Mouse (Mus musculus) layer of hippocampus, adult 11-12 months (tissue): Measurements from ENCODE around the gene Wnt7b.

Source experiments
- DNase-seq: peaks from one replicate; pipeline ENCODE4 v3.0.0; 2022; ENCODE audit warnings: low spot score

The Wnt7b gene

DNA sequence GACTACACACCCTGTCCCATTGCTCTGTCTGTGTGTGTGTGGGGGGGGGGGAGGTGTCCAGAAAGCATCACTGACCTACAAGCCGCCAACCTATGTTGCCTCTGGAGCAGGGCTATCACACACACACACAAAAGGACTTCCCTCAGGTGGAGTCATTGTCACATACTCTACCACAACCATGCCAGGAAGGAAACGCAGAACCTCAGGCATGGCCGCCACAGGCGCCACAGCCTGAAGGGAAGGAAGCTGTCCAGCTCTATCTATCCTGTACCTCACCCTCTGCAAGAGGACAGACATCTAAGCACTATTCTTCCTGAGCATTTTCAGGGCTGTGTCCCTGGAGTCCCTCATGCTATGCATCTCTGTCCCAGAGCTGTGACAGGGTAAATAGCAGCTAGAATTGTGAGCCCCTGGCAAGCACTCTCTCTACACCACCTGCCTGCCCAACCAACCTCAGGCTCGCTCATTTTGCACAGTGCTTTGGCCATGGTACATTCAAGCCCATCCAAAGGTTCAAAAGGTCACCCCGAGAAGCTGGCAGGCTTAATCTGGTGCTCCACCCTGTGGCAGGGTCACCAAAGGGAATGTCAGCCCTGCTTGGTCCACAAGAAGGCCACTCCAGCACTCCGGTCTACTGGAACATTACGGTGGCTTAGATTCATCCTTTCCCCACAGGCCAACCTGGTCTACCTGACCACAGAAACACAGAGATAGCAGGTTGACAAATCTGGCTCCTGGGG lies 12.1 kb downstream of the Wnt7b start:
- DNase-seq = no peak

DNA sequence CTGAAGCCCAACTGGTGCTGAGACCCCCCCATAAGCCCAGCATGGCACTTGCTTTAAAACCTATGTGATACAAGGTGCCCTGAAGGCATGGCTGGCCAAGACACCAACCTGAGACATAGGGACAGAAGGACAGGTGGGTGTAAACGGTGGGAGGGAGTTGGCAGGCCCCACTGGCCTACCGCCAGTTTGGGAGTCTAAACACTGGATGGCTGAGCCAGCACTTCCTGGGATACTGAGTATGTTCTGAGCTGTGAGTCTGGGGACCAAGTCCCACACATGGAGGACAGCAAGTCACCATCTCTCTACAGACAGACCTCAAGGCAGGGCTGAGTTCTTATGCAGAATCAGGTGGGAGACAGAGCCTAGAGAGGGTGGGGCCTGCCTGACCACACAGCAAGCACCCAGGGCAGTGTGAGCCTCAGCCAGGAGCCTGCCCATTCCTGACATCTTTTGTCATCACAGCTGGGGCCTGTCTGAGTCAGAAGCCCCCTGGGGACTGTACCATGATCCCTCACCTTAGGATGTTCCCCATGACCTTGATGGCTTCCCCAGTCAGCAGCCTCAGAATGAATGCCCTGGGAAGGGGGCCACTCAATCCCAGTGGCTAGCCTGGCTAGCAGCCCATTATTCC lies 13.0 kb downstream of the Wnt7b start:
- DNase-seq = peak; percentile 49

DNA sequence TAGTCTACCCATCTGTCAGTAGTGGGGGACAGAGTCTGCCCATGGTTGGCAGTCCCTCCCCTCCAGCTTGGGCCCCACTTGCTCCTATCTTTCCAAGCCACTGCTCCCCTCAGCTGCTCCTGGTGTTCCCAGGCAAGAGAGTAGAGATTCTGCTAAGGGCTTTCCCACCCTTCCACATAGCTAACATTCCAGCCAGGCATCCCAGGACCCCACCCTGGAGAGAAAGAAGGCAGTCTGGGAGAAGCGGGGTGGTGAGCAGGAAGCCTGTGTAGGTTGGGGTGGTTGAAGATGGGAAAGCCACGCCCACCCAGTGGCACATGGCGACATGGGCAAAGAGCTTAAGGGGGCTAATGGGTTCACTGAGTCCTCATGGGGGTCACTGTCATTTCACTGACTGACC lies 13.9 kb downstream of the Wnt7b start:
- no peak for DNase-seq

DNA sequence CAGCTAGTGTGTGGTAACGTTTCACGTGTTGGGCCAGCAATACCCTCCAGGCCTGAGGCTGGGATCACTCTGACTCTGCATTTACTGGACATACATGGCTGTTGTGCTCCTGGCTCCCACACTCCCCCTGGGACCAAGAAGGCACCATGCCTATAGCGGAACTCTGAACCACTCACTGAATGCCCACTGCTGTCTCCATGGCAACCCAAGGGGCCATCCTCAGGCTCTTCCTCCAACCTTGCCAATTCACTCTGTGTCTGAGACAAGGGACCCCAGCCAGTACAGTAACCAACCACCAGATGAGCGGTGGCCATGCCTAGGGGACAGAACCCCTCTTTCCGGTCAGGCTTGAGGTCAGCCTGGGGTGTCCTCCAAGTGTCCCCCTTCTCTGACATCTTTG lies 17.3 kb downstream of the Wnt7b start:
- no peak for DNase-seq

DNA sequence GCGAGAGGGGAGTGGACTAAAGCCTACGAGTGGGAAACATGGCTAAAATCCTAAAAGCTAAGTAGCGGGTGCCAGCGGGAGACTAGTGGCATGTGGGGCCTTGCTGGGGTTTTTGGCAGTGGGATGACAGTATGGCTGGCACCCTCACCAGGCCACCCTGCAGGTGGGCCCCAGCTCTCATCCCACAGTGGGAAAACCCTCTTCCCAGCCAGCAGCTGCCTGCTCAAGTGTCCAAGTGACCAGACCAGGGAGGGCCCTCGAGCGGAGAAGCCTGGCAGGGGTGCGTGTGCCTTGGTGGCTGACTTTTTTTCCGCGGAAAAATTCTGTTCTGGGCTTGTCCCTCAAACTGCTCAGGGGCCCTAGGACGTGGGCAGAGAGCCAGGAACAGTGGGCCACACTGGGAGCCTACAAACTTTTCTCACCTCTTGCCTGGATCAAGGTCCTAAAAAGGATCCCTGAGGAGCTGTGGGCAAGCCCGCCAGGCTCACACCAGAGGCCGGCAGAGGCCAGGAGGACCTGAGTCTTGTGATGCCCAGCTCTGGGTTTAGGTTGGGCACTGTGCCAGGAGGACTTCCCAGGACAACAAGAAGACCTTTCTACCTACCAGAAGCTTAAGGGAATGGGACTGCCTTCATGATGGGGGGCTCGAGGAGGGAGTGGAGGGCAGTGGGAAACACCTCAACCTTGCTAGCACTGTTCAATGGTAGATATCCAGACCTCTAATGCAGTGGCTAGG lies 18.1 kb downstream of the Wnt7b start:
- DNase-seq = no peak

DNA sequence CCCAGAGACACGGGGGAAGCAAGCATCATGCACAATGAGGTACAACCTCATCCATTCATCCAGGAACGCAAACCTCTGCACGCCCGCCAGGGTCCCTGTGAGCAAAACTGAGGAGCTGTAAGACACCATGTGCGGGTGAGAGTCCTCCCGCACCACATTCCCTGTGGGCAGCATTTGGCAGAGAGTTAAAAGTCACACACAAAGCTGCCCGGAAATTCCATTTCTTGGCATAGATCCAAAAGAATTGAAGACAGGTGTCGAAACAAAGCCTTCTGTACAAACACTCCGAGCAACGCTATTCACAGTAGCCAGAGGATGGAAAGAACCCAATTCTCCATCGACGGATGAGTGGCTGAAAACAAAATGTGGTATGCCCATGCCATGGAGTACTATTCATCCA lies 20.3 kb downstream of the Wnt7b start:
- no peak for DNase-seq

DNA sequence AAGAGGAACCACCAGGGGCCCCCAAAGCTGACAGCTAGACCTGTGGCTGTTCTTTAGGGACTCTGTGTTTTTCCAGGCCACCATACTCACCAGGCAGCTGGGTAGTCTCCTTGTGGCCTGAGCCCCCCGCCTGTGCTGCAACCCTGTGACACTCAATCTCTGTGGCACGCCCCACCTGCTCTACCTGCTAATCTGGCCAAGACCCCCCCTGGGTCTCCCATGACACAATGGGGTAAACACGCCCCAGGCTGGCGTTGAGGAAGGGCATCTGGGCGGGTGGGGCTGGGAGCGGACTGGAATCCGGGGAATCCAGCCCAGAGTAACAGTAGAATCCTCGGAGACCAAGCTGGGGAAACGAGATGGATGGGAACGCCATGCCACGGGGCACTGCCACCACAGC lies 21.4 kb downstream of the Wnt7b start:
- no peak for DNase-seq

DNA sequence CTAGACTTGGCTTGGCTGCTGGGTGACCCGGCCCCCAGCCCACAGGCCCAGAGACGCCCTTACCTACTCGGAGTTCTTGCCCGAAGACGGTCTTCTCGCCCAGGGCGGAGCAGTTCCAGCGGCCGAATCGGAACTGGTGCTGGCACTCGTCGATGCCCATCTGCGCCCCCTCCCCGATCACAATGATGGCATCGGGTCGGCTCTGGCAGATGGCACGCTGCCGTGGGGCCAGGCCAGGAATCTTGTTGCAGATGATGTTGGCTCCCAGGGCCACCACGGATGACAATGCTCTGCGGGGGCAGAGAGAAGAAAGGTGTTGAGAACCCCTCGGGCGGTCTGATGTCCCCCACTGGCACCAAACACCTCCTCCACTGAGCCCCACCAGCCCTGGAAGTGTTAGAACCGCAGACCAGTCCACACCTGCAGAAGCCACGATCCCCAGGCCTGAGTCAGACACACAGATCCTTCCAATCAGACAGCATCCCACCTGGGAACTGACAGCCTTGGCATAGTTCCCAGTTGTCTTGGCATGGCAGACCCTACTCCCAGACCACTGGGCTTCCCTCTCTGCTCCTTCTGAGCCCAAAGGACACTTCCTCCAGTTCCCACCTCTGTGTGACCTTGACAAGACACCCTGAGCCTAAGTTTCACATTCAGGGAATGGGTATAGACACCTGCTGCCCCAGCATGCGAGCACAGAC lies 23.3 kb downstream of the Wnt7b start:
- DNase-seq = no peak

DNA sequence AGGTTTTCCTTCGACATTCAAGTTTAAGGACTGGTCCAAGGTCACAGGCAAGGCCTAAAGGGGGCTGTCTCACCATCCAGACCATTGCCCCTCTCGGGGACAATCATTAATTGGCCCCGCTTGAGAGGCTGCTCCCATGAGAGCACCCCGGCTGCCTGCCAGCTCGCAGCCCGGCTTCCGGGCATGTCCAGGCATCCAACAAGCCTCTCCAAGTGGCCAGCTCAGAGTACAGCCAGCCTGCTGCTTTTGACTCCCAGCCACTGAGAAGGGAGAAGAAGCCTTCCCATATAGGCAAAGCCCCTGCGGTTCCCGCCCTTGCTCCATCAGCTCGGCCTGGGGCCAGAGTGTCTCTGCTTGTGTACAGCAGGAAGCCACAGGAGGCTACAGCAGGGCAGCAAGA lies 26.5 kb downstream of the Wnt7b start:
- DNase-seq = peak; percentile 41

DNA sequence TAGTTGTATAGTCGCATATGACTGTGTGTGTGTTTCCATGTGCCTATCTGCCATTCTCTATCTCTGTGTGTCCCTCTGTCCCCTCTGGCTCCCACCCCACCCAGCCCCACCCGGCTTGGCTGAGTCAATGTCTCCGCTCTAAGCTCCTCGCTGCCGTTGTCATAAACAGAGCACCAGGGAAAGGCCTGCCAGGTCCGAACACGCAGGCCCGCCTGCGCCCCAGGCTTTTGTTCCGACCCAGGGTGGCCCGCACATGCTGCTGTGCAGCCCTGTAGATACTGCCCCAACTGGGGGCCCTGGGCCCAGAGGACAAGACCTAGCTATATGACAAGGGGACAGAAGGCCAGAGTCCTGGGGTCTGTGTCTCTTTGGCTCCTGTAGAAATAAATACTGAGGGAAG lies 28.9 kb downstream of the Wnt7b start:
- DNase-seq = no peak

DNA sequence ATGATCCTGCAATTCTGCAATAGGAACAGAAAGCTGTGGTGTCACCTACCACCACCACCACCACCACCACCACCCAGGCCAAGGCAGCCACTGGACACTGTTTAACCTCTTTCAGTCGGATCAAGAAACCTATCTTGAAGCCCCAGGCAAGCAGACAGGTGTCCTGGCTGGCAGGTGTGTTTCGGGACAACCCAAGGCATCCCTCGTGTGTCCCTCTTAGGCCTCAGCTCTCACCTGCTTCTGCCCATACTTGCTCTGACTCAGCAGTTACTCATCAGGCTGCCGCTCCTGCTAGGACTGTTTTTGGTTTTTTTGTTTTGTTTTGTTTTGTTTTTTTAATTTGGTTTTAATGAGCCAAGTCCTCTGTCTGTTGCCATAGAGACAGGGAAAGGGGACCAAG lies 35.8 kb downstream of the Wnt7b start:
- no peak for DNase-seq

DNA sequence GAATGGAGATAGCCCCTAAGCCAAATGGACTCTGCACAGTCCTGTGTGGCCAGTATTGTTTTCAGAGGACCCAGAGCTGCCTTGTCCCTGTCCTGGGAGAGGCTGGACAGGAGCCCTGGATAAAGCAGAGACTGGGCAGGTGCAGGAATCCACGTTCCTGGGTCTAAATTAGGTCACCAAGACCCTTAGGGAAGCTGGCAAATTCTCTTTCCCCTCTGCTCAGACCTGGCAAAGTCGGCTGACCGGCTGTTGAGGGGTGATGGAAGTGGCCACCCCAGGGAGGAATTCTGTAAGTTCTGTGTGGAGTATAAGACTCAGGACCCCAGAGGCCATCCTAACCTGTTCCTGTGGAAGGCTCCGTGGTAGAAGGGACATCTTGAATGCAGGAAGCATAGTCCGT lies 36.9 kb downstream of the Wnt7b start:
- no peak for DNase-seq

DNA sequence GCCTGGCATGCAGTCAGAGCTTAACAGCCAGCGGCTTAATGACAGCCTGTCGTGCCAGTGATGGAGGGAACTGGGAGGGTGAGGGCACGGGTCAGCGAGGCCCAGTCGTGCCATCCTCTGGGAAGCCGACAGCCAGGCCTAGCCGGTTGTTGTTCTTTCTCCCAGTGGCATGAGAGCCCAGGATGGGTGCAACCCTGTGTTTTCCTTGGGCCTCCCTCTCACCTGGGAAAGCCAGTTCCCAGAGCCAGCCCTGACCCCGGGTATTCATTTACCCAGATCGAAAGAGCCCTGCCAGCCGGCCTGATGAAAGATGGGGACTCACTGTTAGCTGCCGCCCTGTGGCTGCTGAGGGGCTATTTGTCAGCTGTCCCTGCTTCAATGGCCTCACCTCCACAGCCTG lies 44.1 kb downstream of the Wnt7b start:
- no peak for DNase-seq

DNA sequence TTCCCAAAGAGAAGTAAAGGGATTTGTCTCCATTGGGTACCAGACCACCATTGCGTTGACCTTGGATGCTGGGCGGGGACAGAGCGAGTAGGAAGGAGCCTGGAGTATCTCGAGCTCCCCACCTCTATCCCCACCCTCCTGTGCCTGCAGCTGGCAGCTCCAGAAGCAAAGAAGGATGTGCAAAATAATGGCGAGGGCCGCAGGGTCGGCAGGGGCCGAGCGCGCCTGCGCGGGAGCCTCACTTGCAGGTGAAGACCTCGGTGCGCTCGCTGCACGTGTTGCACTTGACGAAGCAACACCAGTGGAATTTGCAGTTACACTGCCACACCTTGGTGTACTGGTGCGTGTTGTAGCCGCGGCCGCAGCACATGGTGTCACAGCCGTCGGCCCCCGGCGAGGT lies 45.1 kb downstream of the Wnt7b start:
- DNase-seq = no peak

DNA sequence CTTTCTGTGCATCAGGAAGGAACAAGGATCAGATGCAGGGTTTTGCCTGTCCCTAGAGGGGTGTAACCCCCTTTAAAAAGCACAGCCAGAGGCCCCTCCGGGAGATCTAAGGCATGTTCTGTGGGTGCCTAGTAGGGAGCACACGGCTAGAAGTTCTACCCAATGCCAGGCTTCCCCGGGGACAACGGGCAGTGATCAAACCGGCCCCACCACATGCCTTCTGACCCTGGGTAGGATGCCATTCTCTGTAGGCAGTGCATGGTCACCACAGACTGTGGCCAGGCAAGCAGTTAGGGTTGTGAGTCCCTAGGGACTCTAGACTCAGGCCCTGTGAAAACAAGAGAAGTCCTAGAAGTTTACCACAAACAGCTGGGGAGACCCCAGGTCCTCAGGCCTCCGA lies 47.6 kb downstream of the Wnt7b start:
- no peak for DNase-seq

DNA sequence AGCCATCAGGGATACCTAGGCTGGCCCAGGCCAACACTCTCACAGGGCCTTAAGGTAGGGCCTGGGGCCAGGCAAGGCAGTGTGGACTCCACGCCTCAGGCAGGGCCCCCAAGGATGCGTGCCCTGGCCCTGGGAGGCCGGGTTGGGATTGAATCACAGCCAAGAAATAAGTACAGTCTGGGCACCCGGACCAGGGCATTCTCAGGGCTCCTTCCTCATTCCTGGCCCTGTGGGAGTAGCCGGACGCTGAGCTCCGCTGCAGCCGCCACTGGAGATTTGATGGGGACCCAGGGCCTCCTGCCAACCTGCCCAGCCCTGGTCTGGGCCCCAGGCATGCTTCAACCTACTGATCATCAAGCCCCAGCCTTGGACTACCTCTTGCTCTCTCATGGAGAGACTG lies 48.1 kb downstream of the Wnt7b start:
- no peak for DNase-seq

DNA sequence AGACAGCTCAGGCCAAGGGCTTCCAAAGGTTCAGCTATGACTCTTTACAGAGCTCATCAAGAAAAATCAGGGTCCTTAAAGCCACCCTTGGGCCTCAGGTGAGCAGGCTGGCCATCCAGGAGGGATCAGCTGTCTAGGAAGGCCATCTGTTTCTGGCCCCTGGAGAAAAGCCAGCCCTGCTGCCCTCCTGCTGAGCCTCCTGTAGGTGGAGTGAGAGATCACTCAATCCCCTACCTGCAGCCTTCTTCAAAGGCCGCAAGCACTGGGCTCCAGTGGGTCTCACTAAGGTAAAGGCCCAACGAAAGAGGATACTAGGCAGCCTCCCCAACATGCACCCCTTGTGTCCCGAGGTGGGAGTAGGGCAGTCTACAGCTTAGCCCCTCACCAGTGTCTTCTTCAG lies 50.2 kb downstream of the Wnt7b start:
- DNase-seq = no peak

DNA sequence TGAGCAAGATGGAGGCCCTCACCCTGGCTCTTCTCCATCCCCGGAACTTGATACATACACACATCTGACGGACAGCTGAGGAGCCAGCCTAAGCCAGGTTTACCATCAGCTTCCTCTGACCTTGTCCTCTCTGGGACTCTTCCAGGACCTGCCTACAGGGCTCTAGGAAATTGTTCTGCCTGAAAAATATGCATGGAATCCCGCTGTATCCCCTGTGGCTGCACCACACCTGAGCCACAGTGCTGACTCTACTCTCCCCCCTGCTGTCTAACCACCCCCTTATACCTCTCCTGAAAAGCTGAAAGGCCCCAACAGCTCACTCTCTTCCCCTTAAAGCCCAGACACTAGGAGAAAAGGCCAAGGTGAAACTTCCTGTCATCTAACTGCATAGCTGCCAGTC lies 52.4 kb downstream of the Wnt7b start:
- DNase-seq = no peak

DNA sequence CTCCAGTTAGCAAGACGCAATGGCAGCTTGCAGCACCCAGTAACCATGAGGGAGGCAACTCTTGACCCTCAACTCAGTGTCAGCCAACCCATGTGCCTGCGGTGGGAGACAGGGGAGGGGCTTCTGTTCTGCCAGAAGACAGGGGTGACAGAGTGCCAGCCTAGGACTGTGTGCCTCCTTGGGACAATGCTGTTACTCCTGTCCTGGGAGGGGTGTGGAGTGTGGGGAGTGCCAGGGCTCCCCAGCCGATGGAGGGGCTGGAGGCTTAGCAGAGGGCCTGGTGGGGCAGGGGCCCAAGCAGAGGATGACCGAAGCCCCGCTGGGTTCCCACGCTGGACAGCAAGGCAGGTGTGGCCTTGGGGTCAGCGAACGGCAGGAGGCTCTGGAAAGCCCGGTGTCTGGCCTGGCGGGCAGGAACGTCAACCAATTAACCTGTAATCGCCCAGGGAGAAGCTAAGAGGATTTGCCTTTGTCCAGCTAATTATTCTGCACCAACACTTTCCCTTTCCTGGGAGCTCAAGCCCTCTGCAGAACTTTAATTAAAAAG lies 57.8 kb downstream of the Wnt7b start:
- DNase-seq = no peak

DNA sequence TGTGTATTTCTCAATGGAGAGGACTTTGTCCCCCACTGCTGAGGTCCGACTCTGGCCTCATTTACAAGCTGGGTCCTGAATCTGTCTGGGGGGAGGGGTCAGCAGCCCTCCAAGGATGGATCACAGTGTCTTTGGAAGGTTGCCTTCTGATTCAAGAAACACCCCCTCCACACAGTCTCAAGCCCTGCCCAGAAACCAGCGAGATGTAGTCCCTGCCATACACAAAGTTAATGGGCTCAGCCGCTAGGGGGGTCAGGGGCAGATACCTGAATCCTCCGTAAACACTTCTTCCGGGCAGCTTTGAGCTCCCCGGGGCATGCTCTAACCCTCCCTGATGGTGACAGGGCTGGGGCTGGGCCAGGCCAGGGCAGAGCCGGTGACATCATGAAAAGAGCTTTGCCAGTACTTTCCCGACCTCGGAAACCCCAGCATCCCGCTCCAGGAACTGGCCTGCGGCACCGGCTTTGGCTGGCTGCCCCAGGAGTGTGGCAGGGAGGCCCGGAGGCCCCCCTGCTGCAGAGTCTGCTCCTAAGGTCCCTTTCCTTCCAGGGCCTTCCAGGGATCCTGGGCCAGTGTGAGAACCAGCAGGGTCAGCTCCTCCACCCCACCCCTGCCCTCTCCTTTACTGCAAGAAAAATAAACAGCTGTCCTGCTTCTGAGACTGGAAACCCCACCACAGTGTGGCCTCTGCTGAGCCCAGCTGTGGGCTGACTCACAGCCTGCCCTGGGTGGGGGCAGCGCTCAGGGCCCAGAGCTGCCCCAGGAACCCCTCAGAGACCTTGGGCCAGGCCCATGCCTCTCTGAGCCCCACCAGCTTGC lies 58.9 kb downstream of the Wnt7b start:
- DNase-seq = peak; percentile 21

DNA sequence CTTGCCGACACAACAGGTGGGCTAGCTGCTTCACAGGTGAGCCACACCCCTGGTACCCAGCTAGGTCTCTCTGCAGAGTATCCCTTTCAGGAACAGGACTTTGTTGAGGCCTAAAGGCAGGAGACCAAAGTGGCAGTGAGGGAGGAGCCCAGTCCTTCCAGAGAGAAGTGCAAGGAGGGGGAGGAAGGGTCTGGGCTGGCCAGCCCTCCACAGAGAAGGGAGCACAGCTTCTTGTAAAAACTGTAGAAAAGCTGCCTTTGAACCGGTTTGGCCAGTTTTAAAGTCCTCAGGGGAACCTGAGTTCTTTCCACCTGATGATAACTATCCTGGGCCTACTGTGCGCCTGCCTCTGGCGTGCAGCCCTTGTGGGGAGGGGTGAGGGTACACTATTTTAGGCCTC lies 62.8 kb downstream of the Wnt7b start:
- no peak for DNase-seq
